Mouse (Mus musculus): ENCODE measurements at regions not wholly inside any gene's neighbourhood (a gene's known extent, or its start where the extent isn't known, plus 50 kb on each side); places are given as distances from the start of the nearest gene placed in this dataset.

DNA sequence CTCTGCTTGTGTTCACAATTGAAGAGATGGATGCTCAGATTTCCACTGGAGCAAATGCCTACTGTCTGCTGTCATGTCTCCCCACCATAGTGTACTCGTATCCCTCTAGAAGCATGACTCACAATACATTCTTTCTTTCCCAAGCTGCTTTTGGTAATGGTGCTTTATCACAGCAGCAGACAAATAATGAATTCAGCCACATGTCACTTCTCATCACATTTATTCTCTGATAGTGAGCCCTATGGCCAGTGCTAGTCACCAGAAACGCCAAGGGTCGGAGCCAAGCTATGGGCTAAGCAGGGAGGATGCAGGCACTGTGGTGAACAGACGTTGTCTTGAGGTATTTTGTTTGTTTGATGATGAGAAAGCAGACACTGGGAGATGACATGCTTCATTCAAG lies 388.2 kb upstream of the Trib2 start:
- 72% methylated on average over 4 of the region's 4 CpGs for WGBS
- Histone ChIP-seq H3K9me3 (no peaks in the 10 kb centered on the region), H3K4me2 (replicated peaks) (no peak overlapping the region), H3K36me3 (no peaks in the 10 kb centered on the region), H3K9ac (no peak overlapping the region), H3K27me3 (replicated peaks) (no peaks in the 10 kb centered on the region), H3K27ac (no peak overlapping the region), H3K4me3 (replicated peaks) (no peak overlapping the region), H3K4me1 (replicated peaks) (no peaks in the 10 kb centered on the region)
- ATAC-seq = no peak

- ATAC-seq = no peak
Observed at GRCm38 (mm10) chr12:16196917-16197316, 380.2 kb upstream of the Trib2 start.

GRCm38 (mm10) chr12:16191803-16192389 lies 375.2 kb upstream of the Trib2 start:
- Histone ChIP-seq H3K4me1 (replicated peaks) (no peaks in the 10 kb centered on the region), H3K27me3 (replicated peaks) (no peaks in the 10 kb centered on the region), H3K36me3 (no peaks in the 10 kb centered on the region), H3K4me3 (replicated peaks) (no peak overlapping the region), H3K4me2 (replicated peaks) (no peak overlapping the region), H3K9ac (no peak overlapping the region), H3K27ac (no peak overlapping the region), H3K9me3 (no peaks in the 10 kb centered on the region)
- ATAC-seq = no peak
- WGBS = 92% methylated on average over 3 of the region's 3 CpGs

More at GRCm38 (mm10) chr12:16196917-16197316, 380.2 kb upstream of the Trib2 start:
- no peak overlapping the region for H3K27ac ChIP-seq
- no peaks in the 10 kb centered on the region for H3K9me3 ChIP-seq
- no peaks in the 10 kb centered on the region for H3K36me3 ChIP-seq
- H3K9ac ChIP-seq = no peak overlapping the region
- no peak overlapping the region for H3K4me2 ChIP-seq (replicated peaks)
- H3K4me3 ChIP-seq (replicated peaks) = no peak overlapping the region
- WGBS = 92% methylated on average over 2 of the region's 2 CpGs
- no peaks in the 10 kb centered on the region for H3K27me3 ChIP-seq (replicated peaks)
- no peaks in the 10 kb centered on the region for H3K4me1 ChIP-seq (replicated peaks)

DNA sequence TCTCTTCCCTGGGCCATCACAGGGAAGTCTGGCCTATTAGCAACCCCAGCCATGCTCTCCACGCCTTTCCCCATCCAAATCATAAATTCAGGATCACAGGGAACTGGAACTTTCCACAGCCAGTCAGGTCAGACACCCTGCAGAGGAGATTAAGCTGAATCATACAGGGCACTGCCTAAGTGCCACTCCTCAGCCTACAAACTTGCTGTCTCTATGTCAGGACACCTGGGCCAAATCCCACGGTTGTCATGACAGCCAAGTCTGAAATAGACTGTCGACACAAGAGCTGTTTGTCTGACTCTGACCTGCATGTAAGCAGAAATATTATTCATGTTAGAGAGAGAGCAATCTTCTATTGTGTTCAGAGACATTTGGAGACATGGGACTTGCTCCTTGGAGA lies 374.0 kb upstream of the Trib2 start:
- no peaks in the 10 kb centered on the region for H3K36me3 ChIP-seq
- no peak overlapping the region for H3K9ac ChIP-seq
- H3K27me3 ChIP-seq (replicated peaks) = no peaks in the 10 kb centered on the region
- H3K4me2 ChIP-seq (replicated peaks) = no peak overlapping the region
- H3K4me3 ChIP-seq (replicated peaks) = no peak overlapping the region
- H3K9me3 ChIP-seq = no peaks in the 10 kb centered on the region
- no peaks in the 10 kb centered on the region for H3K4me1 ChIP-seq (replicated peaks)
- WGBS = 50% methylated on average over 3 of the region's 3 CpGs
- no peak for ATAC-seq
- no peak overlapping the region for H3K27ac ChIP-seq

DNA sequence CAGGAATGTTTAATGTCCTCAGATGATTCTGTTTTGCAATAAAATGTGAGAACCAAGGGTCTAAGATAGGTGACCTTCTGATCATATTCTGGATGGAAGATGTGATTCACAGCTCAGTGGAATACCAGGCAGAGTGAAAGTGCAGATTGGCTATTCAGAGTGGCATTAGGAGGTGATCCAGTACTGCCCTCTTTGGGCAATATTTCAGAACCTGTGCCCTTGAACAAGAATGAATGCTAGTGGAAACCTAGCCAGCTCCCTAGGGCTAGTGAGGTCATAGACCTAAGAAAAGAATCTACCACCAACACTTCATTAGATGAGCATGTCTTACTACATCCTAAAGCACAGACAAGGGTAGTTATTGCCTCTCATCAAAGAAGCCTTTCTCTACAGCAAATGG lies 372.7 kb upstream of the Trib2 start:
- ATAC-seq = no peak
- Histone ChIP-seq H3K4me2 (replicated peaks) (no peak overlapping the region), H3K4me1 (replicated peaks) (no peaks in the 10 kb centered on the region), H3K27ac (no peak overlapping the region), H3K9me3 (no peaks in the 10 kb centered on the region), H3K36me3 (no peaks in the 10 kb centered on the region), H3K27me3 (replicated peaks) (no peaks in the 10 kb centered on the region), H3K4me3 (replicated peaks) (no peak overlapping the region), H3K9ac (no peak overlapping the region)

DNA sequence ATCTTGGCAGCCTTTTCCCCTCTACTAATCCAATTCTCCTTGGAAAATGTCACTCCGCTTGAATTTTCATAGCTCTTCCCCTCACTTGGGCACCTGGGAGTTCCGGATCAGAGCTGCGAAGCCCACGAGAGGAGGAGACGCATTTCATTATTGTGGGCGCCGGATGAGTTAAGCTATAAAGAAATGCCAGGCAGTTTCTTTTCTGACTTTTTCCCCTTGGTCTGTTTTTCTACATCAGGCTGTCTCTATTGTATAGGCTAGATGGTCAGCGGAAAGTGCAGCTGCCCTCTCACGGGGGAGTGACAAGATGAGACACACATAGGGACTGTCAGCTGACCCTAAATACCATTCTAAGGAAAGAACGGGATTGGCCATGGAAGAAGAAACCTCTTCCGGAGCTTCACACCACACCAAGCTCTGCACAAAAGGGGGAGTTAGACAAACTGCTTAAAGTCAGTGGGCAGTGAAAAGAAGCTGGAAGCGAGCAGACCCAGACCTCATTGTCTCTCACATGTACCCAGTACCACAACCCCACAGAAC lies 369.3 kb upstream of the Trib2 start:
- Histone ChIP-seq H3K27me3 (replicated peaks) (no peaks in the 10 kb centered on the region), H3K4me1 (replicated peaks) (no peaks in the 10 kb centered on the region), H3K4me2 (replicated peaks) (no peak overlapping the region), H3K36me3 (no peaks in the 10 kb centered on the region), H3K9ac (no peak overlapping the region), H3K9me3 (no peaks in the 10 kb centered on the region), H3K27ac (no peak overlapping the region), H3K4me3 (replicated peaks) (no peak overlapping the region)
- no peak for ATAC-seq
- 72% methylated on average over 12 of the region's 12 CpGs for WGBS

GRCm38 (mm10) chr12:16185431-16185923 lies 368.8 kb upstream of the Trib2 start:
- peak overlapping the region; percentile 17; the same call in 1 of the 2 replicates for H3K4me2 ChIP-seq (replicated peaks)
- H3K27me3 ChIP-seq (replicated peaks) = no peaks in the 10 kb centered on the region
- H3K27ac ChIP-seq = no peak overlapping the region
- H3K9me3 ChIP-seq = no peaks in the 10 kb centered on the region
- WGBS = 47% methylated on average over 14 of the region's 14 CpGs
- no peak overlapping the region for H3K9ac ChIP-seq
- H3K4me3 ChIP-seq (replicated peaks) = no peak overlapping the region
- no peaks in the 10 kb centered on the region for H3K36me3 ChIP-seq
- H3K4me1 ChIP-seq (replicated peaks) = no peaks in the 10 kb centered on the region
- no peak for ATAC-seq

DNA sequence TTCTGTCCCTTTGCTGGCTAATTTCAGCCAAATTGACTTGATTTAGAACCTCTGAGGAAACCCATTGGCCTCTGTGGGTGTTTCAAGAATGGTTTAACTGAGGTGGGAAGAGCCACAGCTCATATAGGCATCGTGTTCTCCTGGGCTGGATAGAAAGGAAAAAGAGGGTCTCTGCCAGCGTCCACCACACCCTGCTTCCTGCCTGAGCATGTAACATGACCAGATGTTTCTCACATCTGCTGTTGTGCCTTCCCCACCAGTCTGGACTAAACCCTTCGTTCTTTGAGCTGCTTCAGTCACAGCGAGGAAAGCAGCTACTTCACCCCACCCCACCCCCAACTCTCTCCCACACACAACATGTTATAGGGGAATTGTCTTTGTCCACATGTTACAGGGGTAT lies 366.3 kb upstream of the Trib2 start:
- H3K4me2 ChIP-seq (replicated peaks) = no peak overlapping the region
- H3K9me3 ChIP-seq = no peaks in the 10 kb centered on the region
- no peaks in the 10 kb centered on the region for H3K4me1 ChIP-seq (replicated peaks)
- 39% methylated on average over 4 of the region's 4 CpGs for WGBS
- H3K9ac ChIP-seq = no peak overlapping the region
- H3K4me3 ChIP-seq (replicated peaks) = no peak overlapping the region
- no peaks in the 10 kb centered on the region for H3K27me3 ChIP-seq (replicated peaks)
- H3K36me3 ChIP-seq = no peaks in the 10 kb centered on the region
- no peak for ATAC-seq
- H3K27ac ChIP-seq = no peak overlapping the region

DNA sequence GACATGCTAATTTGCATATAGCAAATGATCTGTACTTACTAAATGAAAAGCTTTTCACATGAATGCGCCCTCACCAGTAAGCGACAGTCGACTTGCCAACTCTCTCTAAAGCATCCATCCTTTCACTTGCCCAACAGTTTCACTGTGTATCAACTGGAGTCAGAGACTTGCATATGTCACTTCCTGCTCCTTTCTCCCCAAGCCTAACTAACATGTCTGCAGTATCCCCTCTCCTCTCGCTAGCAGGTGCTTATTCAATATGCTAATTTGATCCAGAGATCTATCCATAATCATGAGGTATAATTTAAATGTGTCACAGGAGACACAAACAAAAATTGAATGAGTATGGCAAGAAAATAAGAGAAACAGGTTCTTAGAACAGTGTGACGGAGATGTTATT lies 364.9 kb upstream of the Trib2 start:
- no peak for ATAC-seq
- Histone ChIP-seq H3K4me3 (replicated peaks) (no peak overlapping the region), H3K4me1 (replicated peaks) (no peaks in the 10 kb centered on the region), H3K9ac (no peak overlapping the region), H3K27ac (no peak overlapping the region), H3K36me3 (no peaks in the 10 kb centered on the region), H3K4me2 (replicated peaks) (no peak overlapping the region), H3K27me3 (replicated peaks) (no peaks in the 10 kb centered on the region), H3K9me3 (no peaks in the 10 kb centered on the region)
- 84% methylated on average over 5 of the region's 5 CpGs for WGBS

GRCm38 (mm10) chr12:16179897-16180296 lies 363.2 kb upstream of the Trib2 start:
- Histone ChIP-seq H3K9ac (no peak overlapping the region), H3K27ac (no peak overlapping the region), H3K36me3 (no peaks in the 10 kb centered on the region), H3K4me2 (replicated peaks) (no peak overlapping the region), H3K27me3 (replicated peaks) (no peaks in the 10 kb centered on the region), H3K4me3 (replicated peaks) (no peak overlapping the region), H3K9me3 (no peaks in the 10 kb centered on the region), H3K4me1 (replicated peaks) (no peaks in the 10 kb centered on the region)
- ATAC-seq = no peak
- 93% methylated on average over 2 of the region's 2 CpGs for WGBS

DNA sequence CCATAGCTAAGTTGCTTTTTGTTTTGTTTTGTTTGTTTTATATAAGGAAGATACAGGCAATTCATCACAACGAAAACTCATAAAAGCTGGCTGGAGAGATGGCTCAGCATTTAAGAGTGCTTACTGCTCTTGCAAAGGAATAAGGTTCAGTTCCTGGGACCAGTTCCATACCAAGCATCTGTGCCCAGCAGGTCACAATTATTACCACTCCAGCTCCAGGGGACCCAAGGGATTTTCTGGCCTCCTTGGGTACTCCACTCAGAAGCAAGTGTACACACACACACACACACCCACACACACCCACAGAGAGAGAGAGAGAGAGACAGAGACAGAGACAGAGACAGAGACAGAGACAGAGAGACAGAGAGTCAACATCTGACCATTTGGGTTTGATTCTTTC lies 359.6 kb upstream of the Trib2 start:
- Histone ChIP-seq H3K4me2 (replicated peaks) (no peak overlapping the region), H3K9ac (no peak overlapping the region), H3K36me3 (no peaks in the 10 kb centered on the region), H3K4me3 (replicated peaks) (no peak overlapping the region), H3K9me3 (no peaks in the 10 kb centered on the region), H3K27me3 (replicated peaks) (no peaks in the 10 kb centered on the region), H3K27ac (no peak overlapping the region), H3K4me1 (replicated peaks) (no peaks in the 10 kb centered on the region)
- ATAC-seq = no peak
- WGBS = 90% methylated on average over 1 of the region's 1 CpGs

GRCm38 (mm10) chr12:16172176-16172575 lies 355.5 kb upstream of the Trib2 start:
- Histone ChIP-seq H3K36me3 (no peaks in the 10 kb centered on the region), H3K4me3 (replicated peaks) (no peak overlapping the region), H3K27ac (no peak overlapping the region), H3K27me3 (replicated peaks) (no peaks in the 10 kb centered on the region), H3K4me2 (replicated peaks) (no peak overlapping the region), H3K9ac (no peak overlapping the region), H3K9me3 (no peaks in the 10 kb centered on the region), H3K4me1 (replicated peaks) (0 out of 2 replicates have a peak, but pooled peaks cover 2% of the 10 kb centered on the region)
- no peak for ATAC-seq
- 60% methylated on average over 2 of the region's 2 CpGs for WGBS

- 72% methylated on average over 5 of the region's 5 CpGs for WGBS
- Histone ChIP-seq H3K4me2 (replicated peaks) (no peak overlapping the region), H3K27ac (no peak overlapping the region), H3K27me3 (replicated peaks) (no peaks in the 10 kb centered on the region), H3K4me1 (replicated peaks) (0 out of 2 replicates have a peak, but pooled peaks cover 2% of the 10 kb centered on the region), H3K9me3 (no peaks in the 10 kb centered on the region), H3K36me3 (no peaks in the 10 kb centered on the region), H3K4me3 (replicated peaks) (no peak overlapping the region), H3K9ac (no peak overlapping the region)
- no peak for ATAC-seq
Observed at GRCm38 (mm10) chr12:16171636-16172035, 354.9 kb upstream of the Trib2 start.
